Mouse (Mus musculus) c-Kit-positive CD71-negative TER-119-negative erythroid progenitor cells, embryonic 14.5 days (primary cell): ENCODE measurements around the gene Slc25a13.
"Not testable (repeated sequence)": the region's sequence is repeated elsewhere in the genome, so short reads cannot be mapped to it uniquely, and the experiment has no call there.

Experiments used
- DNase-seq: peaks from one replicate; pipeline ENCODE4 v3.0.0-alpha.2; 2013; ENCODE audit warnings: low read depth

Slc25a13 gene

DNA sequence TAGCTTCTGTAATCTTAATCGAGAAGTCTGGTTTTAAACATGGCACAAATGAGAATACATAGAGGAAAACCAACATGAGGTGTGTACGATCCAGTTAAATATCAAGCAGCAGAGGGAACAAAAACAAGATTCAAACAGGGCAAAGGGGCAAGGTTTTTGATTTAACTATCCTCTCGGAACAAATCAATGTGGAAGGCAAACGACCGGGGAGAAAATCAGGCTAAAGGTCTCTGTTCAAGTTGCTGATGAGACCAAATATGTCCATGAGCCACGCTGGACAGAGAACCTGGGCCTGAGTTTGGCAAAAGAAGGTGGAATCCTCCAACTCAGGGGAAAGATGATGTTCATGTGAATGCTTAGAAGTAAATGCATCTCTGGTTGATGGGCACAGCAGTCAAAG is 14.5 kb downstream of the Slc25a13 start:
- DNase-seq, result no peak

DNA sequence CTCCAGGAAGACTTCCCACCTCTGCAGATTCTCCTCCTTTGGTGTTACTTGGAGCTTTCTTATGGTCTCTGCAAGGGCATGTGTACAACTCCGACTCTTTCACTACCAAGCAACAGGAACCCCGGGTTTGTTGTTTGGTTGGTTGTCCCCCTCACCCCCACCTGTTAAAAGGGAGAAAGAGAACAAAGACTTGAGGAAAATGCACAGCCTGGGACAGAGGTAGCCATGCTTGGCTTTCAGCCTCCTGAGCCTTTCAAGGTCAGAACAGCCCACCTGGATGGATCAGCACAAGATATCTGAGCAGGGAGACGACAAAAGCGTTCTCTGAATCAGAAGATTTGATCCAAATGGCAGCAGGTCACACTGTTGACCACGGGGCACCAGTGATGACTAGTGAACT is 15.0 kb downstream of the Slc25a13 start:
- no peak for DNase-seq

- no peak for DNase-seq
Measured at GRCm38 (mm10) chr6:6199138-6199870, 17.7 kb downstream of the Slc25a13 start.

- not testable (repeated sequence) for DNase-seq
Measured at GRCm38 (mm10) chr6:6198056-6198455, 18.9 kb downstream of the Slc25a13 start.

DNA sequence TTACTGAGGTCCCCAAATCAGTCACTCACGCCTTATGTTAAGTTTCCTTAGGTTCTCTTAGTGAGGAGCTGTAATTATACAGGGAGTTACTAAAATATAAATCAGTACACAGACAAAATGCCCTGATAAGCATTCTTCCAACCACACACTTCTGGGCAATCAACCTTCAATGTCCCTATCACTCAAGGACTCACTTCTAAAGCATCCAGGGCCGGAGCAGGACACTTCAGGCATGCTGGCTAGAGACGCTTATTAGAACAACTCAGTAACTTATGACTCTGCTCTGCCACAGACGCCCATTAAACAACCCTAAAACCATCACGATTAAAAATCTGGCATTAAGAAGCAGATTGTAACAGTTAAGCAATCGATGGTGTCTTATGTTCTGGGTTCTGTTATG is 19.6 kb downstream of the Slc25a13 start:
- DNase-seq, result no peak

- DNase-seq, result no peak
Measured at GRCm38 (mm10) chr6:6196527-6196926, 20.4 kb downstream of the Slc25a13 start.

- DNase-seq, result no peak
Measured at GRCm38 (mm10) chr6:6194831-6195230, 22.1 kb downstream of the Slc25a13 start.

DNA sequence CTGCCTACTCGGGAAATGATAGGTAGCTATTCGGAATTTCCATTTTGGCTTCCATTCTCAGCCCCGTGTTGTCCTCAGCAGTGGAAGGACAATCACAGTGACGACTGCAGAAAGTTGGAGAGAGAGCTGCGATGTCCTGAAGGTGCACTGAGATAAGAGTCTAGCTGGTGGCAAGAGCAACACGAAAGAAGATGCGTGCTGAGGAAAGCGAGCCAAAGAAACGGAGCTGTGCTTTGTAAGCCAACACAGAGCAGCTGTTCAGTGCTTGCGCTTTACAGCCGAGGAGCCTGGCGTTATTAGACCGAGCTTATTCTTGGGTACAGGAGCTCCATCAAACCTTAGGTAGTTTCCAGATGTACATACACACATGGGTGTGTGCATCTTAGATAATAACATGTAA is 23.1 kb downstream of the Slc25a13 start:
- DNase-seq, result no peak

GRCm38 (mm10) chr6:6192413-6192812 is 24.6 kb downstream of the Slc25a13 start:
- no peak for DNase-seq

- no peak for DNase-seq
Measured at GRCm38 (mm10) chr6:6191596-6192337, 25.2 kb downstream of the Slc25a13 start.

GRCm38 (mm10) chr6:6188970-6189369 is 28.0 kb downstream of the Slc25a13 start:
- DNase-seq, result no peak

- no peak for DNase-seq
Measured at GRCm38 (mm10) chr6:6186468-6186867, 30.5 kb downstream of the Slc25a13 start.

GRCm38 (mm10) chr6:6185735-6186068 is 31.3 kb downstream of the Slc25a13 start:
- no peak for DNase-seq

DNA sequence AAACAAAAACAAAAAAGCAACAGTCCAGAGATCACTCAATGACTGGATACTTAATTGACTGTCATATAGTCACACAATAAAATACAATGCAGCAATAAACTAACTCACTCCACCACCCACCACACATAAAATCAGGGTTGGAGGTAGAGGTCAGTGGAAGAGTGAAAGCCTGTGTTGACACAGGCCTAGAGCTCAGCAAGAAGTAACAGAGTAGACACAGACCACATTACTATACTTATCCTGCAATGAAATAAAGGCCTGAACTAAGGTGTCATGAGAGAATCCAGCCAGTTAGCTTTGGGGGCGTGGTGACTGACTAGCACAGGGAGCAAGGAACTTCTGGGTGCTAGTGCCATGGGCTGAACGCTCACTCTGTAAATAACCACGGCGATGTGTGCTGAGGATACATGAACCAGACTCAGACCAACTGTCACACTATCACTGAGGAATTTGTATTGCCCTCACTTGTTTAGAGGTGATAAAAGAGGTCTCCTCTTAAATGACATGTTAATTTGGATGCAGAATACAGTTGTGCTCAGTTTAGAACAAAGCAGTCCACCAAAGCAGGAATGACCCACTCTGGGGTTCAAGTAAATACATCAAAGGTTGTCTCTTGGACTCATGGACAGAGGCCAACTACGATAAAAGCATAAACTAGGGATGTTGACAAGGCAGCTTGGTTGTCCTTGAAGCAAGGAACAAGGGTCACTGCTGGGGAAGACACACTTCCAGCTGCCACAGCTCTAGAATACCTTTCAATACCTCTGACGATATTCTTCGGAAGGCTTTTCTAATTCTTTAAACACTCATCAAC is 31.8 kb downstream of the Slc25a13 start:
- no peak for DNase-seq

DNA sequence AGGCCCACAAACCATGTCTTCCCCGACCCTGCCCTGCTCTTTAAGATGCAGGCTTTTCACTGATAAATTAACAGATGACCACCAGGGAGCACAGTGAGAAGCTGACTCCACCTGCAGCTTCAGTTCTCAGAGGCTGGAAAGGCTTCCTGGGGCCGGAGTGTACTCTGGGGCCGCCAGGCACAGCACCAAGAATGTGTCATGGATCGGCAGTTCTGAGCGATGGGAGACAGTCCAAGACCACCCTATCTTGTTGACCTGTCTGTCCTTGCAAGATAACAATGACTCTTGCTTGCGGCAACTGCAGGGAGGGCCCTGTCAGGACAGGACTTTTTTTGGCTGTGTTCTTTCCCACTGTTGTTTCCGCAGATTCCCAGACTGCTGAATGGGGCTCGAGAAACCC is 33.4 kb downstream of the Slc25a13 start:
- no peak for DNase-seq

DNA sequence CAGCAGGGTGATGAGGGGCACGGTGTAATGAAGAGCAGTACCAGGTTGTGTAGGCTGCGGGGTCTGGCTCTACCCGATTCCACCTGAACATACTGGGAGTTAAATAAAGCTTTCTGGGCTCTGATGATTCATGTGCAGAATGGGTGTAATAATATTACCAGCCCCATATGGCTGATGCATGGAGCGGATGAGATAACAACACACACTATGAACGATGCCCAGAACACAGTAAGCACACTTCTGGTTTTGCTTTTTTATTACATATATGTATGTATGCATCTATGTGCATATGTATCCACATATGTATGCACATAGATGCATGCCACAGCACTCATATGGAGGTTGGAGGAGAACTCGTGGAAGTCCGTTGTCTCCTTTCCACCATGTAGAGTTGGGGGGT is 34.8 kb downstream of the Slc25a13 start:
- DNase-seq, result no peak

DNA sequence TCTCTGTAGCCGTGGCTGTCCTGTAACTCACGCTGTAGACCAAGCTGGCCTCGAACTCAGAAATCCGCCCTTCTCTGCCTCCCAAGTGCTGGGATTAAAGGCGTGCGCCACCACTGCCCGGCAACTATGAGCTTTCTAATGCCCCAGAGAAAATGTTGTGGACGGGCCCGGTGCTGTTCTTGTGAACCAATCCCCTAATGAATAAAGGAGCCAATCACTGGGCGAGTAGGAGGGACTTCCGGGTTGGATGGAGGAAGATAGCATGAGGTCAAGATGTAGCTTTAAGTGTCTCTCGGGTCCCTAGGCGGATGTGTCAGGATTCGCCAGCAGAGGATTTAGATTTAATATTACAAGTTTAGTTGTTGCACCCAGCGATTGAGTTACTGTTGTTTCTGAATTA is 38.6 kb downstream of the Slc25a13 start:
- DNase-seq, result not testable (repeated sequence)

DNA sequence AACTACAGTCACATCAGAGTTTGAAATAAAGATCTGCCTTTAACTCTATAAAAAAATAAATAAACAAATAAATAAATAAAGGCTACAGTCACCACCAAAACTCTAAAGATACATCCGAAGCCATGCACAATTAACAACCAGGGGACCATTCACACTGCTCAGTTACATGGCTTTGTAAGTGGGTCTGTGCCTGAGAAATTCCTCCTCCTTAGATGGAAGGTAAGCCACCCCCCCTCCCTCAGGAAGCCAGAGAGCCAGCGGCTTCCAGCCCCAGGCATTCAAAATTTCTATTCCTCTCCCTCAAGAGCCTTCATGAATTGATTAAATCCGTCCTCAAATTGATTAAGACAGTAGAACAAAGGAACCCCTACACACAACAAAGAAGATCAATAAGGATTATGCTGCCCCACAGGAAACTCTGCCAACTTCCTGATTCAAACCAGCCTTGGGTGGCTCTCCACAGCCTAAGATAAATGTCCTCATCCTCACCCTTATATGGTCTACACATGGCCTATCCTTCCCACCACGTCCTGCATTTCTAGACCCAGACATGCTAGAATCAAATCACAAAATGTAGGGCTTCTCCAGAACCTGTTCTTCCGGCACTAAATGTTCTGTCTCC is 41.5 kb downstream of the Slc25a13 start:
- no peak for DNase-seq

- DNase-seq, result no peak
Measured at GRCm38 (mm10) chr6:6173935-6174561, 42.9 kb downstream of the Slc25a13 start.

DNA sequence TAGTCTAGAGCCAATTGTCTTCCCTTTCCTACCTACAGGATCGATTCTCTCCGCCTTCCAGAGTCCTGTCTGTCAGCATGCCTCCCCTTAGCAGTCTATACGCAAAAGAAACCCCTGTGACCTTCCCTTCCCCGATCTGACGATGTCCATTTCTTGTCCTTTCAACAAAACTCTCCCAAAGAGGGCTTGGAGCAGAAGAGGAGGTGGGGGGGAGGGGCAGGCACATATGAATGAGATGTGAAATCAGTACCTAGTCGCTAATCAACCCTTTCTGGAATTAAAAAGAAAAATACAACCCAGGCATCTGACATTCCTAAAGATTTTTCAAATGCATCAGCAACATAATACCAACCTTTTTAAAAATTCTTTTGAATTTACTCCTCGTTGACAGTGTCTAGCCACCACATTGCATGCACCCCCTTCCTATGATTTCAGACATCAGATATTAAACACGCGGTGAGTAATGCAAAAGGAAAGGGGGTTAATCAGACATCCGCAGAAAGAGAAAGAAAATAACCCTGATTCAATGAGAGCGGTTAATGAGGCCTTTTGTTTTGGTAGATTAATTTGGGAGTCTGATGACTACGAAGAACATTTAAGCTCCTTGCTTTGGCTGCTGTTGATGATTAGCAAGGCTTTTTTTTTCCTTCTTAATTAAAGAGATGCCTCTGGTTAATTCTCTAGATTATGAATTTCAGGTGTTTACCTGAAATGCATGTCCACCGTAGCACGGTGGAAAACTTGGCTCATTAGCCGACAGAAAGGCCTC is 43.6 kb downstream of the Slc25a13 start:
- no peak for DNase-seq

DNA sequence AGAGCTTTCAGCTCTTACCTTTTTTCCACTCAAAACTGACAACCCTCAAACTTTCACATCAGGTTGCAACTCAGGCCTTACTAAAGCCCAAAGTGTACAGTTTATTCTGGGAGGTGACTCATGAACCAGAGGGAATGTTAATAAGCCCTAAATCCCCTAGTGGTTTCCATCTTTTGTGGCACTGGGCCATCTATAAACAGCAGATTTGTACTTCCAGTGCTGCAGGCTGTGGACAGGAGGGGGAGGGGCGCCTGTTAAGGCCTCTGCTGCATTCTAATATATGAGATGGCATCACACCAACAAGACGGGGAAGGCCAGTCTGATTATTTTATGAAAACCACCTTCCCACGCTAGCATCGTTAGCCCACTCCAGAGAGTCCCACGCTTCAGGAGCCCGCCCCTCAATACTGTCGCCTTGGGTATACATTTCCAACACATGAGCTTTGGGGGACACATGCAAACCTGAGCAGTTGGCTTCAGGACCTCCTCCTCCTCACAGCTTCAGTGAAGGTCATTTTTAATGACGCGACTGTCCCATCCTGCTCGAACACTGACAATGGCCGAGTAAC is 48.3 kb downstream of the Slc25a13 start:
- no peak for DNase-seq
